Mouse (Mus musculus) c-Kit-negative CD71-positive TER-119-positive erythroid progenitor cells, embryonic 14.5 days (primary cell): Measurements from ENCODE around the gene Dkc1.
"Not testable (repeated sequence)": the region's sequence is repeated elsewhere in the genome, so short reads cannot be mapped to it uniquely, and the experiment has no call there.

Source experiments
- DNase-seq: peaks from one replicate; pipeline ENCODE4 v3.0.0-alpha.2; 2013; ENCODE audit warnings: low read depth, low spot score

The Dkc1 gene

GRCm38 (mm10) chrX:75138182-75138581 is 42.5 kb downstream of the Dkc1 start:
- no peak for DNase-seq

GRCm38 (mm10) chrX:75143124-75143555 is 47.5 kb downstream of the Dkc1 start:
- DNase-seq, result not testable (repeated sequence)

- DNase-seq, result no peak
These were observed 52.8 kb downstream of the Dkc1 start for GRCm38 (mm10) chrX:75148414-75148813.

- no peak for DNase-seq
These were observed 54.6 kb downstream of the Dkc1 start for GRCm38 (mm10) chrX:75150304-75150703.

- no peak for DNase-seq
These were observed 56.6 kb downstream of the Dkc1 start for GRCm38 (mm10) chrX:75152249-75152648.

- no peak for DNase-seq
These were observed 60.1 kb downstream of the Dkc1 start for GRCm38 (mm10) chrX:75155576-75156243.
